Mouse (Mus musculus): ENCODE results near the gene Msto1. TPM values are rescaled to one million over a fixed set of nuclear protein-coding genes. Genes with fewer than 3 reads are reported as not detected.
"Not testable (repeated sequence)": the region's sequence is repeated elsewhere in the genome, so short reads cannot be mapped to it uniquely, and the experiment has no call there.

The Msto1 gene
- 10 to 100 TPM; 21.0 to 26.2 (median 23.3) TPM for total RNA-seq (2022)

DNA sequence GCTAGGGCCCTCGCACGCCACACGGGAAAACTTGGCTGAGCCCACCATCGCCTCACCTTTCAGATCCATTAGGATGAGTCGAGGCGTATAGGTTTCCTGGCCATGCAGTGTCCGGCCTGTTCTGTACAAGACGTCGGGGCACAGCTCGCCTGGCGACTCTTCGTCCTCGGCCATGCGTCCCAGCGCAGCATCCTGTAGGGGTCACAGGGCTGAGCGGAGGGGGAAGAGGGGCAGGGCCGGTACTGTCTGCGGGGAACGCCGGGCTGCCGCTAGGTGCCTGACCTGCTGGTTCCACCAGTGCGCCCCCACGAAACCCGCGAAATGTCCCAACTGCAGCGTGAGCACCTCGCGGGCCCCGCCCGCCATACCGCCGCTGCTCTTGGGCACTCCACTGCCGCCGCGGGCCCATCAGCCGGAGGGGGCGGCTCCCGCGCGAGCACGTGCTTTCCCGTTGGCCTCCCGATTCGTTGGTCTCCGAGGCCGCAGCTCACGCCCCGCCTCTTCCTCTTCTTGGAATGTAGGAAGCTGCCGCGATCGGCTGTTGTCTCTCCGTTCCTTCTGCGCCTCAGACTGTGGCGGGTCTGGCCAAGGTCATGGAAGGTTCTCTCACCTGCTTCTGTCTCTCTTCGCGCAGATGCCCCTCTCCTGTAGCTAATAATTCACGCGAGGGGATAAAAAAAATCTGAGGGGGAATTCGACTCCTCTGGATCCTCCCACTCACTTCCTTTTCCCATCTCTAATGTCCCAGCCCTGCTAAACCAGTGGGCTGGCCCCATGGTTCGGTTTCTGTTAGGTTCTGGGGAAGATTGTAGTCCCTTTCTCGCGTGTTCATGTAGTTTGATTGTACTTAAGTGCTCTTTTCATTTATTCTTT, at the start of gene Msto1:
Gene Msto1, minus strand, starts transcription at position 489 of the 873 bp plus-strand sequence.
- DNase-seq (ENCODE audit: low spot score in 2 of 2): peak; percentile 89 to 90

DNA sequence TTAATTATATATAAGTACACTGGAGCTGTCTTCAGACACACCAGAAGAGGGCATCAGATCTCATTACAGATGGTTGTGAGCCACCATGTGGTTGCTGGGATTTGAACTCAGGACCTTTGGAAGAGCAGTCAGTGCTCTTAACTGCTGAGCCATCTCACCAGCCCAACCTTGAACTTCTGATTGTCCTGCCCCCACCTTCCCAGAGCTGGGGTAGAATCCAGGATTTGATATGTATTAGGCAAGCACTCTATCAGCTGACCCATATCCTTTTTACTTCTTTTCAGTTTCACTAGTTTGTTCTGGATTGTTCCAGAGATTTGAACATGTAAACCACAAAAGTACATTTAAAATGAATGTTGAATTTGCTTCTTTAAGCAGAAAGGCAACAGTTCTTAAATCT, 49.4 kb upstream of the Msto1 start:
- not testable (repeated sequence) for DNase-seq (ENCODE audit: low spot score in 2 of 2)

DNA sequence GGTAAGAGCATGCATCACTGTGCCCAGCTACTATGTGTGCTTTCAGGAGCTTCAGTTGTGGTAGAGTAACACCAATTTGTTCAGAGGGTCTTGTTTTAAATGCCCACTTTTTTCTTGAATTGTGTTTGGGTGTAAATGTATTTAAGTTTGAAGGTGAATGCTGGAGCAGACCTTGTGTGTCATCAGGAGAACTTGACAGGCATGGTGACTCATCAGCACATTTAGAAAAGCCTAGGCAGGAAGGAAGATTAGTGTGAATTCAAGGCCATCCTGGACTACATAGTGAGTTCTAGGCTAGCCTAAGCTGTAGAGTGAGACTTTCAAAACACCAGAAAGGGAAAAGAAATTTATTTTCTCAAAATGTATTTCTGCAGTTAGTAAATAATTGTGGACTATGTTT, 39.9 kb upstream of the Msto1 start:
- no peak for DNase-seq (ENCODE audit: low spot score in 2 of 2)

DNA sequence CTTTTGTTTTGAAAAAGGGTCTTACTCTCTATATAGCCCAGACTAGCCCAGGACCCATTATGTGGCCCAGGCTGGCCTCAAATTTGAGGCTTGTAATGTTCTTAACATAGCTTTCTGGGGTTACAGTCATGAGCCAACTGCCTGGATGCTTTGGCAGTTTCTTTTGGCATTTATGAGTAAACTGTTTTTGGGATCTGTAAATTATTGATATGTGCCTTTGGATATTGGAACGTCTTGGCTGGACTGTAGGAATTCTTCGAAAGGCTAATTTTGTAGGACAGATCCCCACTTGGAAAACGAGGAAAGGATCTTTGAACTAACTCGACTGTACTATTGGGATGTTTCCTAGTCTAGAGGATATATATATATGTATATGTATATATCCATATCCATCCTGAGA, 39.4 kb upstream of the Msto1 start:
- no peak for DNase-seq (ENCODE audit: low spot score in 2 of 2)

DNA sequence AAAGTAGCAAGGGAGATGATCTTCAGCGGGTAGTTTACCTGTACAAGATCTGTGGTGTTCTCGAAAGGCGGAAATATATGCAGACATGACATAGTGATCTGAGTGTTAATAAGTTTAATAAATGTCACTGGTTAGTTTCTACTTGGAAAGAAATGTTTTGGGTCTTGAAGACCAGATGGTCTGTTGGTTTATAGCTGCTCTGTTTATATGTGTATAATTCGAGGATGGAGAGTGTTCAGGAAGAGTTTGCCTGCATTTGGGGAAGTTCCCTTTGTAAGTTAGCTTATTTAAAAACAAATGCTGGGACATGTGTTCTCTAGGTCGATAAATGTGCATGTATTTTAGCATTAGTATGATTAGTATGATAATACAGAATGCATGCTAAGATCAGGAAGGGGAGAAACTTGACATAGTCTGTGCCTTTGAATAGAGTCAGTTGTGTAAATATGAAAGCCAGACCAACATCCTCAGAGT, 37.6 kb upstream of the Msto1 start:
- DNase-seq (ENCODE audit: low spot score in 2 of 2): no peak

DNA sequence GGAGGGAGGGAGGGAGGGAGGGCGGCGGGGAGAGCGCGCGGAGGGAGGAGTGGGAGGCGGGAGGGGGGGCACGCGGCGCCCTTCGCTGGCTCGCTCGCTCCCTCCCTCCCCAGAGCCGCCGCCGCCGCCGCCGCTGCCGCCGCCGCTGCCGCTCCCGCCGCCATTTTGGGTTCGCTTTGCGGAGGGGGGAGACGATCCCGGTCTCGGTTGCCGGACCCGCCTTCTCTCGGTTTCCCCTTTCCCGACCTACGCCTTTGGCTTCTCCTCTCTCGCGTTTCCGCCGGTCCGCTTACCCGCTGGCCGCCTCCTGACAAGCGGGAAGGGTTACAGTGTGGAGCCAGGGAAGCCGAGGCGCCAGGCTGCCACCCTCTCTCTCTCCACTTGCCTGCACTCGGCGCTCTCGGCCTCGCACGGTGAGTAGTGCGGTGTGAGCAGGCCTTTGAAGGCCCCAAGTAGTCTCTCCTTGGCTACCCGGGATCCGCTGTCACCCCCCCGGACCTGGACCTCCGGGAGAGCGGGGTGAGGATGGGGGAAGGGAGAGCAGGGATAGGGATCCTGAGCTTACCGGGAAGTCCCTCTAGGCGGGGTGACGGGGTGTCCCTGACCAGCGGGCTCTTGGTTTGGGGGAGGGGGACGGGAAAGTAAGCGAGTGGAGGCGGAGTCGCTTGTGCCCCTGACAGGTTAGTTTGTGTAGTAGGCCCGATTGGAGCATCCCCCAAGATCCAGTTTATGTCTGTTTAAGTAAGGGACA, 37.0 kb upstream of the Msto1 start, which contains the start of the genes Ash1l and Dap3:
Gene Ash1l, plus strand, starts transcription at position 47 of the 751 bp plus-strand sequence.
Gene Dap3, minus strand, starts transcription at position 606 of the 751 bp plus-strand sequence.
- DNase-seq (ENCODE audit: low spot score in 2 of 2): peak; percentile 64 to 68

DNA sequence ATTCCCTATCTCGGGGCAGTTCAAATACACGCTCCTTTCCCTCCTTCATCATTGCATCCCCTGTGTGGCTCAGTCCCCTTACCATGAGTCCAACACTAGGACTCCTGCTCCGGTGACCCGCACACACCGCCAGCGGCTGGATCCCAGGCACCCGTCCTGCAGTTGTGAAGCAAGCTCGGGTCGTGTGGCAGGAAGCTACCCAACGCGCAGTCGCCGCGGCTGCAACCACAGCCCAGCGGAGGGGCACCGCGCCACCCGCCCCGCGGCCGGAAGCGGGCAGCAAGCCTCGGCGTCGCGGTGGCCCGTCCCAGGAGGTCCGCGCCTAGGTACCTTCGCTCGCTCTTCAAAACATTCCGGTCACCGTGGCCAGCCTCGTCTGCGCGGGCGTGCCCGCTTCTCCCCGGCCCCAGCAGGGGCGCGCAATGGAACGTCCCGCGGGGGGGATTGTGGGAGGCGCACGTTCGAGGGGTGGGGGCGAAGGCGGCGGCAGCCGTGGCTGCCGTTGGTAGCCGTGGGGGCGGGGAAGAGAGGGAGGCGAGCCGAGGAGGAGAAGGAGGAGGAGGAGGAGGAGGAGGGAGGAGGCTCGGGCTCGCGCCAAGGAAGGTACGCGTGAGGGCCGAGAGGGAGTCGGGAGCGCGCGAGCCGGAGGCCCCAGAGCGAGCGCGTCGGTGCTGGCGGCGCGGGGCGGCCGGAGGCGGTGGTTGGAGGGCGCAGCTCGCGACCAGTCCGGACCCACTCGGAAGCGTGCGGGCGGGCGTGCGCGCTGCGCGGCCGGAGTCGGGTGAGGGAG, 36.2 kb upstream of the Msto1 start:
- DNase-seq (ENCODE audit: low spot score in 2 of 2): peak; percentile 76 to 77

DNA sequence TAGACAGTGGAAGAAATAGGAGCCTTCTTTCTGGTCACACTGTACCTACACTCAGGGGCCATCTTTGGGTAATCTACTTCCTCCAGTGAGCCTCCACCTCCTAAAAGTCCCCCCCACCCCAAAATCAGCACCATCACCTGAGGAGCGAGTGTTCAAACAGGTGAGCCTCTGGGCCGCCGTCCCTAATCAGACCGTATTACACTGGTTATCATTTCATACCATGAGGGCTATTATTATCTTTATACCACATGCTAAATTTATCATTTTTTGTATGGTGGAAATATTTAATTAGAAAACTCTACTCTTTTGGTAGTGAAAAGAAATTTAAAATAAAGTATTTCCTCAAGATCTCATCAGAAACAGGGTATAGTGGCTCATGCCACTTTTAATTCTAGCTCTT, 30.3 kb upstream of the Msto1 start:
- DNase-seq (ENCODE audit: low spot score in 2 of 2): no peak

DNA sequence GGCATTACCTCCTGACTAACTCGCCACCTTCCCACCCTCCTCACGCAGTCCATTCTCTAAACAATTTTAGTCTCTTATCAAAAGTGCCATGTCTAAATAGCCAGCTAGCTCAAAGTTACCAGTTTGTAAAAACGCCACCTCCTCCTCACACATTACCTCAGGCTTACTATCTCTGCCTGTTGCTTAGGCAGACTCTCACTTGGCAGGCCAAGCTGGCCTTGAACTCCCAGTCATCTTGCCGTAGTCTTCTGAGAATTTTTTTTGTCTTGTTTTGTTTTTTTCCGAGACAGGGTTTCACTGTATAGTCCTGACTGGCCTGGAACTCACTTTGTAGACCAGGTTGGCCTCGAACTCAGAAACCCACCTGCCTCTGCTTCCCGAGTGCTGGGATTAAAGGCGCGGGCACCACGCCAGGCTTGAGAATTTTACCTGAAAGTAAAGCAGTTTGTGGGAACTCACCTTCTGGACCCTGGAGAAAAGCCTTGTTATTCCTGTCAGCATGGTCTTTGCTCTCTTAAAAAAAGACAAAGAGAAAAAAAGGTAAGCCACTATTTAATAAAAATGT, 28.6 kb upstream of the Msto1 start:
- DNase-seq (ENCODE audit: low spot score in 2 of 2): no peak

DNA sequence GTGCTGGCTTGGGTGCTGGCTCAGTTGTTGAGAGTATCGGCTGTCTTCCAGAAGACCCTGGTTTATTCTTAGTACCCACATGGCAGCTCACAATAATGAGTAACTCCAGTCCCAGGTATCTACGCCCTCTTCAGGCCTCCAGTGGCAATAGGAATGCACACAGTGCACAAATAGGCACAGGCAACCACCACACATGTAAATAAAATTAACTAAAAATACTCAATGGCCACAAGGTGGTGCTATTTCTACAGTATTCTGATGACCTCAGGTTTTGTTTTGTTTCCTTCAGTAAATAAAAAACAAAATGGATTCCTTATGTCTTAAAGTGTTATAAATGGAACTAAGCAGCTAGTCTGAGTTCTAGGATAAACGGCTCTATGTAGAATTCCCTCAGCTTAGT, 25.9 kb upstream of the Msto1 start:
- no peak for DNase-seq (ENCODE audit: low spot score in 2 of 2)

DNA sequence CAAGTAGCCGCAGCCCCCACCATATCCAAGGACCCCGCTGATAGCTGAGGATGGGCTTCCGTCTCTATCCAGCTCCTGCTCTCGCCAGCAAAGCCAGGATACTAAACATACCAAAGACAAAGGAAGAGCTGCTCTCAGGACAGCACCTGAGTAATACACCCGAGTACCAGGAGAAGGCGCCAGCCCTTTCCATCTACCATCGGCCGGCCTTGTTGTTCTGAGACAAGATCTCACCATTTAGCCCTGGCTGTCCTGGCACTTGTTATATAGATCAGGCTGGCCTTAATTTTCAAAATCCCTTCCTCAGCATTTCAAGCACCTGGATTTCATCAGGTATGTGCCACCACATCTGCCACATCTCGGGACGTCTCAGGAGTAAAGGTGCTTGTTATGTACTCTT, 25.3 kb upstream of the Msto1 start:
- no peak for DNase-seq (ENCODE audit: low spot score in 2 of 2)

DNA sequence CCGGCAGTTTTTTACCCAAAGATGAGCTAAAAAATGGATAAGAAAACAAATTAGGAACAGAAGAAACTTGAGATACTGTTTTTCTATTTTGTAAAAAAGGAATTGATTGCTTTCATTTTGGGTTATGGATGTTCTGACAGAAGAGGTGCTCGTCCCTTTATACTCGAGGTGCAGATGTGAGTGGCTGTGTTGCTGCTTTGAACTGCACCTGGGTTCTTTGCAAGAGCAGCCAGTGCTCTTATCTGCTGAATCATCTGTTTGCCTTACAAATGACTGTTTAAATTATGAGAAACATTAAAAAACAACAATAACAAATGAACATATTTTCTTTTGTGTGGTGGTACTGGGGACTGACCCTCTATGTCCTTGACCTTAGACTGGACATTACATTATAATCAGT, 15.7 kb upstream of the Msto1 start:
- no peak for DNase-seq (ENCODE audit: low spot score in 2 of 2)

DNA sequence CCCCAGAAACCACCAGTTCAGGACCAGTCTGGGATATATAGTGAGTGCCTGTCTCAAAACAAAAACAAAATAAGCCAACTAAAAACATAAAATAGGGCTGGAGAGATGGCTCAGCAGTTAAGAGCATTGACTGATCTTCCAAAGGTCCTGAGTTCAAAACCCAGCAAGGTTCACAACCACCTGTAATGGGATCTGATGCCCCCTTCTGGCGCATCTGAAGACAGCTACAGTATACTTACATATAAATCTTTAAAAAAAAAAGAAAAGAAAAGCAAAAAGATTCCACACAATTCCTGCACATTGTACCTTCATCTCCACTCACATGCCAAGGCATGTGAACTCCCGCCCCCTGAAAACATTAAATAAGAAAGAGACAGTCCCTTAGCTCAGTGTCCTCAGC, 11.9 kb upstream of the Msto1 start:
- DNase-seq (ENCODE audit: low spot score in 2 of 2): no peak

DNA sequence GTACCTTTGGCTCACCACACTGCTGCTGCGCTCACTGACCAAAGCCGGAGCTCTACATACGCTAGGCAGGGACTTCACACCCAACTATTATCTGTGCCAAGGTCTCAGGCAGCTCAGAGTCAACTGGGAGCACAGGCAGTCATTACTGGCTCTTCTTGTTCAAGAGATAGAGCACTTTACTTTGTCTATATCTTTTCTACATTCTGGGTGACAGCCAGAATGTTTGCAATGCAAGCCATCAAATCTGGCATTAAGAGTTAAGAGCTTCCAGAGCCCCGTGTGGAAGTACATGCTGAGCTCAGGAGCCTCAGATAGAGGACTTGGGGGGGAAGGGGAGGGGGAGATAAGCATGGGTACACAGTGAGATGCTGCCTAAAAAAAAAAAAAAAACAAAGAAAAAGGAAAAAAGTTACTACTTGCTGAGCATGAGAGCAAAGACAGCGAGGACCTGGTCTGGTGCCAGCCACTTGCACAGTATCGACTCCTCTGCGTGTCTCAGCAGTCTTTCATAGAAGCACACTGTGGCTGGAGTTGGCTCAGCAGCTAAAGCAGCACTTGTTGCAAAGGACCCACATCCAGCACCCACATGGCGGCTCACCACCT, 10.3 kb upstream of the Msto1 start:
- DNase-seq (ENCODE audit: low spot score in 2 of 2): no peak

DNA sequence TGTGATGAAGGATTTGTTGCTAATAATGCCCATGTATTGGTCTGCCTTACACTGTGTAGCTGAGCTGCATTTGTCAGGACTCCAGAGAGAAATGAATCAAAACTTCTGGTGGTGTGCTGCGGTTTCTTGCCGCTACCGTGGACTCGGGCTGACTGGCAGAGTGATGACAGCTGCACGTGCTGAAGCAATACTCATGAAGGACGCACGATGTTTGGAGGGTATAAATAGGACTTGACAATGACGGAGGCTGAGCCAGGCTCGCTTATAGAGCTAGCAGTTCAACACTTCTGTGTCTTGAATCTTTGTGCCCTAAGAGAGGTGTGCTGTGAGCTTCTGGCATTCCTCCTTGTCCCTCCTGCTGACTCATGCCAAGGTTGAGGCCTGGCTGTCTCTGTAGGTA, 7.6 kb upstream of the Msto1 start:
- DNase-seq (ENCODE audit: low spot score in 2 of 2): no peak

DNA sequence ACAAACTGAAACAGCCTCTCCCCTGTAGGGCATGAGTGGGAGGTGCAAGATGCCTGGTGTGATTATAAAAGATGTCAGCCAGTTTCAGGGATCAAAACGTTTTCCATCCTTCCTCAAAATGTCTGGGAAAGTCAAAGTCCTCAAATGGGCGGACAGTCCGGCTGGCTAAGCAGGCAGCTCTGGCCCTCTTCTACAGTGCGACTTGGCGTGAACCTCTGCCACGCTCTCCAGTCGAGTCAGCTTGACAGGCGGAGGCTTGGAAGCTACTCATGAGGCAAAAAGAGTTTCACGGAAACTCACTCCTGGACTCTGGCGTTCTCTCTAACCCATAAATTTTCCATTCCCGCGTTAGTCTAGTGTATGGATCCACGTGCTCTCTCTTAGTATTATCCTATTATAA, 5.2 kb upstream of the Msto1 start:
- DNase-seq (ENCODE audit: low spot score in 2 of 2): no peak

DNA sequence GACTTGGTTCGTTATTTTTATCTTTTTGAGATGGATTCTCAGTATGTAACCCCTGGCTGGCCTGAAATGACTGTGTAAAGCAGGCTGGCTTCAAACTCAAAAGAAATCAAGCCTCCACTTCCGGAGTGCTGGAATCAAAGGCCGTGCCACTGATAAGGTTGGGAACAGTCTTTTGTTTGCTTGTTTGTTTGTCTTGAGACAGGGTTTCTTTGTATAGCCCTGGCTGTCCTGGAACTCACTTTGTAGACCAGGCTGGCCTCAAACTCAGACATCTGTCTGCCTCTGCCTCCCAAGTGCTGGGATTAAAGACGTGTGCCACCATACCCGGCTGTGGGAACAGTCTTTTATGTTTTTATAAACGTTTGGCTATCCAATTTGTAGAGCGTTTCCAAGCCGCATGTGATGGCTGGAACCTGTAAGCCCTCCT, 598 bp upstream of the Msto1 start:
- no peak for DNase-seq (ENCODE audit: low spot score in 2 of 2)

DNA sequence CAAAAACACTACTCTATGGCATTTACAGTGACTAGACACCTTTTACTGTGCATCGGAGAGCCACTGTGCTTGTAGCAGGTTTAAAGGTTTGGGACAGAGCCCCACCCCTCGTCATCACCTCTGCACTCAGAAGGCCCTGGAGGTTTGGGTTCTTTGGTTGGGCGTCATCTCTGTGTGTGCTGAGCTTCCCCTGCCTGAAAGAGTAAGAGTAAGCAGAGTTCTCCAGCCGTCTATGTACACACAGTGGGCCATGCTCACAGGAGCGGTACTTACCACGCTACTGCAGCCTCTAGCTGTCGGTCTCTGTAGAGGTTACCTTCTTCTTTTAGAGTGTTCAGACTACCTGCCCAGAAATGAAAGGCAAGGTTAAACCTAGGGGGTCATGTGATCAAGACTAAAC, 1.2 kb downstream of the Msto1 start:
- no peak for DNase-seq (ENCODE audit: low spot score in 2 of 2)

DNA sequence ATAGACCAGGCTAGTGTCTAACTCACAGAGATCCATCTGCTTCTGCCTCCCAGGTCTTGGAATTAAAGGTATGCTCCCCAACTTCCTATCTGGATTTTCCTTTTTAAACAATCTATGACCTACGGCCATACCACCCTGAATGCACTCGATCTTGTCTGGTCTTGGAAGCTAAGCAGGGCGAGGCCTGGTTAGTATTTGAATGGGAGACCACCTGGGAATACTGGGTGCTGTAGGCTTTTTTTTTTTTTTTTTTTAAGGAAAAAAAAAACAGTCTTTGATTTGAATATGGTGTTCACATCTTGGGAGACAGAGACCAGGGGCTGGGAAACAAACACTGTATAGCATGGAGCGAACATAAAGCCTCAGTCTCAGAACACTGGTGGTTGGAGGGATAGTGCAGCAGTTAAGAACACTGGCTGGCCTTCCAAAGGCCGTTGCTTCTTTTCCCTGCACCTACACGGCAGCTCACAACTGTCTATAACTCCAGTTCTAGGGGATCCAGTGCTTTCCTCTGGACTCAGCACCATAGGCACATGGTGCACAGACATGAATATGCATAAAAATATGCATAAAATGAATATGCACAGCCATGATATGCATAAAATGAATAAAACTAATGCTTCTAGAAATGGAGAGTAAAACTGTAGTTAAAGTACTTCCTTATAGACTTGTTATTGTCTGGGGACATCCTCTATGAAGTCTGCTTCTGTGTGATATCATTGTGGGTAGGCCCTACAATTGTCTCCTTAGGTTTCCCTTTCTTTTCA, 7.2 kb downstream of the Msto1 start:
- DNase-seq (ENCODE audit: low spot score in 2 of 2): no peak

DNA sequence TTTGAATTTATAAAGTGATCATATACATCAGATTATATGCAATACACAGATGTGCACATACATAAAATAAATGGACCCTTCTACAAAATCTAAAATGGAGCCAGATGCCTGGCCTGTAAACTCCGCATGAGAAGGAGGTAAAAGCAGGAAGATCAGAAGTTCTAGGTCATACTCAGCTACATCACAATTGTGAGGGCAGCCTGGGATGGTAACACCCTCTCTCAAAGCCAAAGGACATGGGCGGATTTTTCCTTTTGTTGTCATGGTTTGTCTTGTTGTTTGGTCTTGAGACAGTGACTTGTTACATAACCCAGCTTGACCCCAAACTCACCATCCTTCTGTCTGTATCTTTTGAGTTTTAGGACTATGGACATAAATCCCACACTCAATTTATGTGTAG, 8.1 kb downstream of the Msto1 start:
- no peak for DNase-seq (ENCODE audit: low spot score in 2 of 2)
